Mouse (Mus musculus) gastrocnemius, postnatal 4 days (tissue): ENCODE results near the gene Gak. TPM values are rescaled to one million over a fixed set of nuclear protein-coding genes. Genes with fewer than 3 reads are reported as not detected.
A peak's percentile ranks its signal among the peaks of the same experiment; 100 is the strongest.

Experiments
- DNase-seq, 2 experiments: peaks; one replicate each; pipeline ENCODE4 v3.0.0; 2021 to 2022; ENCODE audit warnings: low spot score in 2 of 2, mixed read lengths in 2 of 2
- total RNA-seq, 2 experiments: library from RNA; stranded (reverse); gene quantifications; 2 replicates each; pipeline ENCODE4 v1.2.3; 2021

Gak gene
- total RNA-seq, 2 experiments from 2014 or later, result 35.6 to 36.2 TPM

DNA sequence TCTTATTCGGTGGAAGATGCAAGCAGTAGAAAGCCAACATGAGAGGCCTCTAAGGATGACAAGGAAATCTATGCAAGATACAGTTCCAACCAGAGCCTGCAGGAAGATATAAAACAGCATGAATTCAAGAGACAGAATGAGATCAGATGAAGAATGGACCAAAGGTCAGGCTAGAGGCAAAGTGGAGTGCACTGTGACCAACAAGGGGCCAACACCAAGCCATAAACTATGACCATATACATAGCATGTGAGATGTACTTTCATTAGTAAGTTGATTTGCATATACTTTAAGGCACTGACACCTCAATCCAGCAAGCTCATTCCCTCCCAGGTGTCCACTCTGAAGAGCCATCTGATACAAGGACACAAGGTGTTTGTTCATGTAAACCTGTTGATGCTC lies 19.1 kb downstream of the Gak start:
- no peak for DNase-seq

DNA sequence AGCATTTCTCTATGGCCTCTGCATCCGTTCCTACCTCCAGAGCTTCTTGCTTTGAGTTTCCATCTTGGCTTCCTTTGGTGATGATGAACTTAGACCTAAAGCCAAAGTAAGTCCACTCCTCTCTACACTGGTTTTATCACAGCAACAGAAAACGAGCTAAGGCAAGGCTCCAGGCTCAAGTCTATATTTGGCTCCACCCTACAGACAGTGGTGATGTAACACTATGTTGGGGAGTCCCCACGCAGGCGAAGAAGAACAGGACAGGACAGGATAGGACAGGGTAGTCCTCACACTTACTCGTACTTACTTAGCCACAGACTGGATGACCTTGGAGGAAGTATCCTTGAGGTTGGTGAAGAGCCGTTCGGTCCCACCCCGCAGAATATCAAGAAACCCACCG lies 27.0 kb downstream of the Gak start:
- DNase-seq, result no peak

GRCm38 (mm10) chr5:108599923-108600322 lies 29.6 kb downstream of the Gak start:
- no peak for DNase-seq

DNA sequence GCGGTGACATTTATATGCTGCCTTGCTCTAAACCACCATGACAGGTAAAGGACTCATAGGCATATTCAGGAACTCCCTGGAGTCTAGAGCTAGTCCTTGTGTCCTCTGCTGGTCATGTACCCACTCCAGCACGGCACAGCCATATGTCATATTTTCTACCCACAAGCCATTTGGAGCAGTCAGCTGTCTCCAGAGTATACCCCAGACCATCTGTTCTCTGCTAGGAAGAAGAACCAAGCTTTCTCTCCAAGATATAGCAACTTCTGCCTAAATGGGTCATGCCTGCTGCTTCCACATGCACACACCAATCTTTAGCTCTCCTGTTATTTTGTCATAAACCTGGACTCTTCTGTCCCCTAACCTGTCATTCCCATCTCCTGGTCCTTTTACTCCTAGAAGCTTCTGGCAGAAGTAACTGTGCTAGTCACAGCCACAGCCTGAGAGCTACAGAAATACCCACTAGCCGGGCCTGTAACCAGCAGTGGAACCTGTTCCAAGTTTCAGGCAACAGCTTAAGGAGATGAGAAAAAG lies 48.1 kb downstream of the Gak start:
- no peak for DNase-seq

DNA sequence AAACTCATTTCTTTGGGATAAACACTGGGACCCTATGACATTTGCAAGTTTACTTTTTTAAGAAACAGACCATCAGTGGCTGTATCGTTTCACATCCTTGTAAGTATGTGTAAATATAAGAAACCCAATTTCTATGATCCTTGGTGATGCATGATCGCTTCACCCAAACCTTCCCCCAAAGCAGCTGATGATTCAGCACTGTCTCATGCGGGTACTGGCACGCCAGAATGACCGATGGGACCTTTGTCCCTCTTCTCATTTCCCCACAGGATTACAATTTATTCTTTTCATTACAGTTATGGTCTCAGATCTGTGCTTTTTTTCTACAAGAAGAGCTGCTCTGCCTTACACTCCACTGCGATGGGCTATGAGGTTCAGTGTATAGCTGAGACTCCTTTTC lies 56.5 kb downstream of the Gak start:
- DNase-seq, result no peak

DNA sequence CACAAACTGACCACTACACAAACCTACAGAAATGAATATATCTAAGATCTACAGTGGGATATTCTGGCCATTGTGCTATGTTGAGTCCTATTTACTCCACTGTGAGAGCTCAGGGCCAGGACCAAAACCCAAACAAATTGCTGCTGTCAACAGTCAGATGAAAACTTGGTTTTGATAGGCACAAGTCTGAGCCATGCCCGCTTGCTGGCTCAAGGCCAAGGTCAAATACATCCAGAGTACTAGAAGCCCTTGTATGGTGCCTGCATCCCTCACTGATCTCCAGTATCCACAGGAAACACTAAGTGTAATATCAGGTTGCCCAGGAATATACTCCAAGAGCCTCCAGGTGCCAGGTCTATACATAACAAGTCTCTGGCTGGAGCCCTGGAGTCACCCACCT lies 58.6 kb downstream of the Gak start:
- no peak for DNase-seq

DNA sequence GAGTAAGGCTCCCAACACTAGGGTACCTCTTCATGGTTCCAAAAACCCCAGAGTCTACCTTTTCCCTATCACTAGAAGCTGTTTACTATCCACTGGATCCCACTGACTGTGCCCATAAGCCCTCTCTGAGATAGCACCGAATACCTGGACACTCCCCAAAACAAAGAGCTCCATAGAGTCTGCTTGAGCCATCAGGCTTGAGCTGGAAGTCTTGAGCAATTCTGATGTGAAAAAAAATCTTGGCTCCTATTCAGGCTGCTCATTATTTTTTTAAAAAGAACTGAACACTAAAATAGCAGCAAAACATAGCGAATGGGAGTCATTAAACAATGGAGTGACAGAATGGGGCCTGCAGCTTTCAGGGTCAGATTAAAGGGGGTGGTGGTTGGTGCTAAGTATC lies 62.5 kb downstream of the Gak start:
- DNase-seq, result no peak

DNA sequence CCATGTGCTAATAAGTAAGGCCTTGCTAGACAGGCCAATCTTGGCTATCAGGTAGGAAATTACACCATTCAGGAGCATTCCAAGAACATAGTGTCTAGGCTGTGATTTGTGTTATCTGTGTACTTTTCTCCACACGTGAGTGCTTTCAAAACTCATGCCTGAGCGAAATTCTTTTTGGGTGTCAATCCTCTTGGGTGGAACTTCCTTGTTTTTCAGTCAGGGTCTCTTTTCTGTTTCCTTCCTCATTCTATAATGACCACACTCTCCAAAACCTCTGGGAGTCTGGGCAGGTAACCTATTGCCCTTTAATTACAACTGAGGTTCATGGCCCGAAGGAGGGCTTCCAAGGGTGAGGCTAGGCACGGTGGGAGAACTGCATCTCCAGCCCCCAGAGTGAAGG lies 63.0 kb downstream of the Gak start:
- no peak for DNase-seq

- no peak for DNase-seq
Measured at GRCm38 (mm10) chr5:108565381-108565780, 64.2 kb downstream of the Gak start.

DNA sequence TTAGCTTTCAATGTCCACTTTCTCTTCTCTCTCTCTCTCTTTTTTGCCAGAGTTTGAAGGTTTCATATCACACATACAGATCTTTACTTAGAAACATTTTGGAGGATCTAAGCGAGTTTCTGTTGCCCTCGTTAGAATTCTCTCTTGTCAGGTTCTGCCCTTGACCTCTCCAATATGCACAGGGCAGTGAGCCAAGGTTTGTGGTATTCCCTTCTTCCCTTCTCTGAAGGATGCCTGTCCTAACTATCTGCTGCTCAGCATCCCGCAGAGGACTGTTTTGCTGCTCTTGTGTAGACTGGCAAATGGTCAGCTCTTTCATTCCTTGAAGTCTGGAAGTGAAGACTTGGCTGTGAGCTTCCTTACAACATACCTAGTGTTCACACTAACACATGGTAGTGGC lies 65.2 kb downstream of the Gak start:
- no peak for DNase-seq

DNA sequence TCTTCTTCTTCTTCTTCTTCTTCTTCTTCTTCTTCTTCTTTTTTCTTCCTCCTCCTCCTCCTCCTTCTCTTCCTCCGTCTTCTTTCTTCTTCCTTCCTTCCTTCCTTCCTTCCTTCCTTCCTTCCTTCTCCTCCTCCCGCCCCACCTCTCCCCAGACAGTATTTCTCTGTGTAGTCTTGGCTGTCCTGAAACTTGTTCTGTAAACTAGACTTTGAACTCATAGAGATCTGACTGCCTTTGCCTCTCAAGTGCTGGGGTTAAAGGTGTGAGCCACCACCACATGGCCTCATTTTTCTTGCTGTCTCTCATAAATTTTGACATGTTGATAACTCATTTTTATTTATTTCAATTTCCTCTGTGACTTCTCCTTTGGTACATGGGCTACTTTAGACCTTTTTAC lies 67.1 kb downstream of the Gak start:
- DNase-seq, result no peak

DNA sequence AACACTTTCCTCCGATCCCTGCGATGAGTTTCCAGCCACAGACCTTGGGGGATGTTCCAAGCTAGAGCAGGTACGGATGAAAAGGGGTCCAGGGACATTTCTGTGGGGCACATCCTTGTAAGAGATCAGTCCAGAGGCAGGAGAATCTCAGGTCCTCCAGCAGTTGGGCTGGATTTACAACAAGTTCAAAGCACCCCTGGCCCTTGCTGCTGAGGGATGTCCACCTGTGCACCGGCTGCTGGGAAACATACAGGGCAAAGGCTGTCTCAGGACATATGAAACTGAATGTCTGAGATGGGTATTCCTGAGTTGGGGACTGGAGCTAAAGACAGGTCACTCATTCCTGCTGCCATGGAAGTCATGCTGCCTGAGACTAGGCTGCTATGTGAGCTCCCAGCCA lies 72.6 kb downstream of the Gak start:
- no peak for DNase-seq

- no peak for DNase-seq
Measured at GRCm38 (mm10) chr5:108554041-108554440, 75.5 kb downstream of the Gak start.

GRCm38 (mm10) chr5:108550207-108550594 lies 79.4 kb downstream of the Gak start:
- no peak for DNase-seq

GRCm38 (mm10) chr5:108549489-108550206 lies 79.9 kb downstream of the Gak start, which contains the start of gene Cplx1:
TSS of gene Cplx1 (minus strand) at chr5:108550024.
- DNase-seq, result peak in 1 of 2 experiments; percentile 48

GRCm38 (mm10) chr5:108549137-108549488 lies 80.4 kb downstream of the Gak start:
- no peak for DNase-seq

- no peak for DNase-seq
Measured at GRCm38 (mm10) chr5:108547636-108548035, 81.9 kb downstream of the Gak start.

DNA sequence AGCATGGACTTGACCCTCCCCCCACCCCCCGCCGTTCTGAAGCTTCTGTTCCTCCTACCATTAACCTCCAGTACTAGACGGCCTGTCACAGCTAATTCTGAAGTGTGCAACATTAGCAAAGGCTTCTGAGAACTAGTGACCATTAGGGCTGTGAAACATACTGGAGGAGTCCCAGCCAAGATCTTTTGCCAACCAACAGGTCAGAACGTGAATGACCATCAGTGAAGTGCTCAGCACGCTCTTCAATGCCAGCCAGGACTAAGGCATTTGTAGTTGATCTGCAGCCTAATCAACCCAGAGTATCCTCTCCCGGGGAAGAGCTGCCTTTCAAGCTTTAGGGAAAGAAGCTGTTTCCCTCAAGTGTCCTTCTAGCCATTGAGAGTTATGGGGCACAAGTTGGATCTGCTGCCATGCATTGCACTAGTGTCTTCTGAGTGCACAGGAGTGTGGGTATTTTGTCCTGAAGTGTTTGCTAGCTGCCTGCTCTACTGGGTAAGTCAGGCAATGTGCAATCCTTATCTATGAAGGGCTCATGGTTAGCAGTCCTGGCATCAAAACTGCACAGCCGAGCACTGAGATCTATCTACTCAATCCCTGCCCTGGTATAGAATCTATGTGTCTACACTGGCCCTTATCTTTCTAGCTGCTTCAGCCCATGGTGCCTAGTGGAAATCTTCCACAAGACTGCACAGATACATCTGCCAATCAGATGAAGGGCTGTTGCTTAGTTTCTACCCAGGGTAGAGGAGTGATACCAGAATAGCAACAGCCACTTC lies 85.9 kb downstream of the Gak start:
- DNase-seq, result no peak

DNA sequence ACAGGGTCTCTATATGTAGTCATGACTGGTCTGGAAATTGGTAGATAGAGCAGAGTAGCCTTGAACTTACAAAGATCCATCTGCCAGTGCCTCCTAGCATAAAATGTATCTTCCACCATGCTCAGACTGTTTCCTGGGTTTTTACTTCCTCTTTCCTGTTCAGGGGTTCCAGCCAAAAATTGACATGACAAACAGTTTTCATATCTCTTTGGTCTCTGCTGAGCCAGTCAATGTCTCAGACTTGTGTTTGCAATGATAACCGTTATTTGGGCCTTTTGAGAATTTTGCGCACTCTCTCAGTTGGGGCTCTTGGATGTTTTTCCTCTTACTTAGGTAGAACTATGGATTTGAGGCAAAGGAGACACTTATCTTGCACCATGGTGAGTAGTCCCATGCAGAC lies 95.4 kb downstream of the Gak start:
- no peak for DNase-seq

DNA sequence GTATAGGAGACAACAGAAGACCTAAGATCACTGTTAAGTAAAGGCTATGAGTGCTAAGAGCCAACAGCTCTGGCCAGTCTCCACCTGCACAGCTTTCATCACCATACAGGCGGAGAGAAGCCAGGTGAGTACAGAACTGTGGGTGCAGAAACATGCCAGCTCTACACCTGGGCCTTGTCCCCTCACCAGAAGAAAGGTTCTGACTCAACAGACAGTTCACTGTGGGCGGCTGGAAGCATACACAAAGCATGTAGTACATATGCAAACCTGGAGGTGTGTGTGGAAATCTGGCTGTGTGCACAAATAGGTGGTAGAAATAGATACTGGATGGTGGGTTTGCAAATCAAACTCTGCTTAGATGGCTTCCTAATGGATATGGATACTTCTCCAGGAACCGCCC lies 107.0 kb downstream of the Gak start:
- DNase-seq, result no peak

DNA sequence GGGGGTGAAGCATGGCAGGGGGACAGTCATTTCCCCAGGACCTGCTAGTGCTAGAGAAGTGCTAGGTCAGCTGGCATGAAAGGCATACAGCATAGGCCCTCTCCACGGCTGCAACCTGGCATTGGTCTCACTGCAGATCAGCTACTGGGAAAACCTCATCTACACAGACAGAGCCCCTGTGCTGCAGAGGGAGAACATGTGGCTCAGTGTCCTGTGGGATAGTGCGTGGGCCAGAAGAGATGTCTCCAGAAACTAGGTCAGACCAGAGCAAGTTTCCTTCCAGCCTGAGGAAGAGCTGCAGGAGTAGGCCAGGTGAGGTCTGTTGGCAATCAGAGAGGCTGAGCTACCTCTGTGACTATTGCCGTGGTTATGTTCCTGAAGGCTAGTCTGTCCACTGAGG lies 107.7 kb downstream of the Gak start:
- no peak for DNase-seq

GRCm38 (mm10) chr5:108521016-108521415 lies 108.5 kb downstream of the Gak start:
- no peak for DNase-seq

- DNase-seq, result no peak
Measured at GRCm38 (mm10) chr5:108520153-108520552, 109.4 kb downstream of the Gak start.
